Mouse (Mus musculus) 416B (cell line): ENCODE data around the gene Apool.

Source experiments
- DNase-seq: peaks from one replicate; pipeline ENCODE4 v3.0.0; 2011; ENCODE audit warnings: low read depth

Gene Apool

GRCm38 (mm10) chrX:112310804-112311530, at the start of gene Apool:
Gene Apool, plus strand, starts transcription at chrX:112311334.
- DNase-seq: peak; percentile 89

- peak; percentile 77 for DNase-seq
These were observed 37.6 kb upstream of the Apool start for GRCm38 (mm10) chrX:112273550-112273949.

GRCm38 (mm10) chrX:112311531-112311887, 375 bp downstream of the Apool start:
- no peak for DNase-seq

DNA sequence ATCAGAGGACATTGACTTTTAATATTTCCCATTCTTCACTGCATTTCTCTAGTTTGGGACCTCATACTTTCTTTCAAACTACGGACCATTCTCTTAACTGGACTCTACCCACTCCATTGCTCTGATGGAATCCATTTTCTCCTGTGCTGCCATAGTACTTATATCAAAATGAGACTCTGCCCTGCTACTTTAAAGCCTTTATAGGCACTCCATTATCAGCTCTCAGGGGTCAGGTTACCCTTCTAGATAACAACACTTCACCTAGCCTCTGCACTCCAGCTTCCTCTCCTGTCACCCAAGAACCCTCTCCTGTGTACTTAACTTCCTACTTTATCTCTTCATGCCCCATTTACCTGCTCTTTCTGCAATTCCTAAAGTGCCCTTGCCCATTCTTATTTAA, 960 bp downstream of the Apool start:
- peak; percentile 32 for DNase-seq

- peak; percentile 19 for DNase-seq
These were observed 9.1 kb downstream of the Apool start for GRCm38 (mm10) chrX:112320273-112320672.

GRCm38 (mm10) chrX:112339486-112339885, 28.4 kb downstream of the Apool start:
- peak; percentile 33 for DNase-seq

- DNase-seq: peak; percentile 28
These were observed 36.6 kb downstream of the Apool start for GRCm38 (mm10) chrX:112347467-112348394.

DNA sequence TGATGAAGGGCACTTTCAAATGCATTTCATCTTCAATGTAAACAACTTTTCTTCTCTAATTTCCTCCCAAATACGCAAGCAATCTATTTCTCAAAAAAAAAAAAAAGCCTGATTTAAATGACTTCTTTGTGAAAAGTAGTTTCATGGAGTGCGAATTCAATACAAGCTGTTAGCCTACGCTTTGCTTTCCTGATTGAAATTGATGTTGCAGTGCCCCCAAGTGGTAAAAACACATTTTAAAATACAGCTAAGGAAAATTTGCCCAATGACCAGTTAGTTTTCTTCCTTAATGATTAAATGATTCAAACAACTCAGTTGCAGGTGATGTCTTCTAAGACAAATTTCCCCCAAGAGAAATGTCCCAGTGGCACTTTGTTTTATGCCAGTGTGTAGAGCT, 37.3 kb downstream of the Apool start:
- DNase-seq: peak; percentile 54

- peak; percentile 32 for DNase-seq
These were observed 57.3 kb downstream of the Apool start for GRCm38 (mm10) chrX:112368426-112368825.

GRCm38 (mm10) chrX:112370577-112371410, 59.7 kb downstream of the Apool start:
- DNase-seq: peak; percentile 90

- DNase-seq: no peak
These were observed 95.5 kb downstream of the Apool start, which contains the start of gene Satl1 for GRCm38 (mm10) chrX:112406679-112407078. Gene Satl1, minus strand, starts transcription at chrX:112406779.

GRCm38 (mm10) chrX:112412309-112412708, 101.2 kb downstream of the Apool start:
- DNase-seq: no peak
